Mouse (Mus musculus) embryo, embryonic 11 days (tissue): ENCODE measurements around the gene Lrfn3.

ENCODE experiments used
- DNase-seq: peaks from one replicate; pipeline ENCODE4 v3.0.0-alpha.2; 2015

Gene Lrfn3

DNA sequence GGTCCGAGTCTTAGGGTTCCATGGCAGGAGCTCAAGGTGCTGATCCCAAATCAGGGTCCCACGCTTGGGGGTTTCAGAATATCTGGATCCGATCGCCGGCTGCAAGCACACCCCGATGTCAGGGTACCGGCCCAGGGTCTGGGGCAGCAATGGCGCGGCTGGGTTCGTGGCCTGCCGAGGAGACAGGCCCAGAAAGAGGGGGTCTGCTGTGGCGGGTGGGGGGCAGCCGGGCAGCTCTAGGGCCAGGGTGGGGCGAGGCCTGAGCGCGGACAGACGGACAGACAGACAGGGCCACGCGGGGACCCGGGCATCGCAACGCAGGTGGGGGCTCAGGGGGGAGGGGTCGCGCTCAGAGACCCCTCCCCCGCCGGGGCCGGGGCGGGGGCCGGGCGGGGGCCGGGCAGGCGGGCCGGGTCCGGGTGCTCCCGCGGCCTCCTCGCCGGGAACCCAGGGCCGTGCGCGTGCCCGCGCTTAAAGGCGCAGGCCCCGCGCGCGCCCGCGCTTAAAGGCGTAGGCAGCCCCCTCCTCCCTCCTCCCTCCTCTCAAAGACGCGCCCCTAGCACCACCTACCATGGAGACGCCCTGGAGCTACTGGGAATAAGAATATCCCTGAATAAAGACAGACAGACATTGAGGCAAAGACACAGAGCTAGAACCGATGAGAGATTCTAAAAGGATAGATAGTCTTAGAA lies at the start of gene Lrfn3:
TSS of gene Lrfn3 (minus strand) at position 121 of the 692 bp plus-strand sequence.
- DNase-seq = peak; percentile 97

DNA sequence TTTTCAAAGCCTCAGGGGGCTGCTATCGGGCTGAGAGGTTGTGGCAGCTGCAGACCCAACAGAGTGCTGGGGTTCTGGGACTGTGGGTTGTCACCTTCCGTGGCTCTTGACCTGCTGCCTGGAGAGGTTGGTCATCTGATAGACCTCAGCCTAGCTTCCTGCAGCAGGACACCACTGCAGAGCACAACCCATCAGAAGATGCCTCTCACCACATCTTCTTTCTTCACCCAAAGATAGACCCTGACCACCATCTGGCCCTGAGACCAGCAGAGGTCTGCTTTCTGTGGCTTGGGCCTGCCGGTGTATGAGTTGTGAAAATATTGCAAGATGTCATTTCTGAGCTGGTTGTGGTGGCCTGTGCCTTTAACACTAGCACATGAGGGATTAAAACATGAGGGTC lies 48.5 kb upstream of the Lrfn3 start:
- DNase-seq = no peak

DNA sequence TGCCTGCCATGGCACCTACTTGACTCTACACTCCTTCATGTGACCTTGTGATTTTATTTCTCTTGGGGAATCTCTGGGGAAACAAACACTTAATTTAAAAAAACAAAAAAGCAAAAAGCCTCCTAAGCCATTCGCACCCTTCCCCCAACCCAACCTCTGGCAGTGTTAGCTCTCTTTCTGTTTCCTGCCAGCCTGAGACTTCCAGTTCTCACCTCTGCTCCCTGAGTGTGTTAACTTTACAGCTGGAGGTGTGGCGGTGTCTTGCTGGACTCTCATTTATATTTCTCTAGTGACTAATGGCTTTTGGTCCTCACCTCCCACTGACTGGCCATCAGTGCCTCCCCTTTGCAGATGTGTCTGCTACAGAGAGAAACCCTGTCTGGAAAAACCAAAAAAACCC lies 47.2 kb upstream of the Lrfn3 start:
- no peak for DNase-seq

DNA sequence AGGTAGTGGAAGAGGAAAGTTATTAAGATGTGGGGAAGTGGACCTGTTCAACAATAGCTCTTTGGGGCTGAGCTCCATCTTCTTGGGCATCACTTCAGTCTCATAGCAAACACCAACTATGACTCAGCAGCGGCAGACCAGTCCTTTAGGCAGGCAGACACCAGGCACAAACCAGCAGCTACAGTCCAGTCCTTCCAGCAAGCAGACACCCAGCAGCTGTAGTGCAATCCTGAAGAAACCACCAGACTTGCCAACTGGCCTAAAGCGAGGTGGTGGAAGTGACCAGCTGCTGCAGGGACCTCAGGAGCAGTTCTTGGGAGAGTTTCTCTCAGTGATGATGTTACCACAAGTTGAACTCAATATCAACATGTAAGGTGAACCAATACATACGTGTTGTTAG lies 46.1 kb upstream of the Lrfn3 start:
- DNase-seq = no peak

DNA sequence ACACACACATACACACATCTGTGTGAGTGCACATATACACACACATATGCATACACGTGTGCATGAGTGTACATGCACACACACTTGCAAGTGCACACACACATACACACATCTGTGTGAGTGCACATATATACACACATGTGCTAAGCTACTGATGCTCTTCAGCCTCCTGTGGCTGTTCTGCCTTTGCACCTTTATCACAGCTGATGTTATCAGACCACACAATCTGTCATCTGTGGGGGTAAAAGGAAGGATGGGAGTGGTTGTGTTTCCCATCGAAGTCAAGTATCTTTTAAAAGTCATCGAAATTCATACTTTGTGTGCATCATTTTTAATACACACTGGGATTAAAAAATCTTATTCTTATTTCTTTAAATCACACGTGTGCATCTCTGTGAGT lies 39.8 kb upstream of the Lrfn3 start:
- DNase-seq = no peak

DNA sequence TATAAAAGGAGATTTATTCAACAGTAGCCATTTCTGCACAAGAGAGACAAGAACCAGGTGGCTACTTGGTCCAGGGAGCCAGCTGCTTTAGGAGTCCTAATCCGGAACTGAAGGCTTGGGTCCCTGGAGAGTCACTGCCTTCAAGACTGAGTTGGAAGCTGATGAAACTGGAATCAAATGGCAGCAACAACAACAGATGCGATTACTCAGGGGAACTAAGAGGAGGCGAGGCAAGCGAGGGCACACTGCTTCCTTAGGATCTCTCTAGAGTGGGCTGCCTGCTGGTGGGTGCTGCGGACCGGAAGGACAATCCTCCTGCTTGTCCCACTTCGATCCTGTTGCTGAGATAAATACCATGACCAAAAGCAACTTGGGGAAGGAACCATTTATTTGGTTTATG lies 37.1 kb upstream of the Lrfn3 start:
- peak; percentile 25 for DNase-seq

DNA sequence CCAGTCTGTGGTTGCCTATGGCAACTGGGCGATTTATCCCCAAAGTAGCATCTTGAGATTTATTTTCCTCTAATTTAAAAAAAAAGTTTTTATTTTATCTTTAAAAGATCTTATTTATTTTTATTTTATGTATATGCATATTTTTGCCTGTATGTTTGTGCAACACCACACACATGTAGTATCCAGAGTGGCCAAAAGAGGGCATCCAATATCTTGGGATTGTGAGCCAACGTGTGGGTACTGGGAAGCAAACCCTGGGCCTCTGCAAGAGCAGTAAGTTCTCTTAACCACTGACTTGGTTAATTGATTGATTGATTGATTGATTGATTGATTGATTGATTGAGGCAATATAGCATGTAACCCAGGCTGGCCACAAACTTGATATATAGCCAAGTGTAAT lies 32.3 kb upstream of the Lrfn3 start:
- peak; percentile 26 for DNase-seq

DNA sequence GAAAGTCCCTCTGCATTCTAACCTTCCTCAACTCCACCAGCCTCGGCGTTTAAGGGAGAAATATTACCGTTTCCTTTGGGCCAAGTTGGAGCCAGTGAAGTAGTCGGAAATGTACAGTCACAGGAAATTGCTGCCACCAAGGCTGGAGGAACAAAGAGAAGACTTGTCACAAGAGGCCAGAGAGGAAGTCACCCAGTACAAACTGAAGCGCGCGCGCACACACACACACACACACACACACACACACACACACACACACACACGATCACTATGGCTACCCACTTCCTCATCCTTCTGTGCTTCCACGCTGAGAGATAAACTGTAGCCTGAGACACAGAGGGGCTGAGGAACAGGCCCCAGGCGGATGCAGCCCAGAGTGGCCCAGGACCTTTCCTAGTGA lies 31.8 kb upstream of the Lrfn3 start:
- DNase-seq = peak; percentile 22

DNA sequence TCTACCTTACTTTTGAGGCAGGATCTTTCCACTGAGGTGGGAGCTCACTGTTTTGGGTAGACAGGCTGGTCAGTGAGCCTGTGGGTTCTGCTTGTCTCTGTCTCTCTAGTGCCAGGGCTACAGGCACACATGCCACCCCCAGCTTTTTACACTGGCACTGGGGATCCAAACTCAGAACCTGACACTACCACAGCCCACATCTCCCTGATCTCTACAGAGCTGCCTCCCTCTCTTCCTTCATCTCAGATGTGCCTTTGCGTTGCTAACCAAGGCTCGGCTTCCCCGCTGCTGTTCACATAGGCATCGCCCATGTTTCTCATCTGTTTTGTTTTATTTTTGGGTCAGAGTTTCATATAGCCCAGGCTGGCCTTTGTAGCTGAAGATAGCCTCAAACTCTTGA lies 31.1 kb upstream of the Lrfn3 start:
- DNase-seq = no peak

DNA sequence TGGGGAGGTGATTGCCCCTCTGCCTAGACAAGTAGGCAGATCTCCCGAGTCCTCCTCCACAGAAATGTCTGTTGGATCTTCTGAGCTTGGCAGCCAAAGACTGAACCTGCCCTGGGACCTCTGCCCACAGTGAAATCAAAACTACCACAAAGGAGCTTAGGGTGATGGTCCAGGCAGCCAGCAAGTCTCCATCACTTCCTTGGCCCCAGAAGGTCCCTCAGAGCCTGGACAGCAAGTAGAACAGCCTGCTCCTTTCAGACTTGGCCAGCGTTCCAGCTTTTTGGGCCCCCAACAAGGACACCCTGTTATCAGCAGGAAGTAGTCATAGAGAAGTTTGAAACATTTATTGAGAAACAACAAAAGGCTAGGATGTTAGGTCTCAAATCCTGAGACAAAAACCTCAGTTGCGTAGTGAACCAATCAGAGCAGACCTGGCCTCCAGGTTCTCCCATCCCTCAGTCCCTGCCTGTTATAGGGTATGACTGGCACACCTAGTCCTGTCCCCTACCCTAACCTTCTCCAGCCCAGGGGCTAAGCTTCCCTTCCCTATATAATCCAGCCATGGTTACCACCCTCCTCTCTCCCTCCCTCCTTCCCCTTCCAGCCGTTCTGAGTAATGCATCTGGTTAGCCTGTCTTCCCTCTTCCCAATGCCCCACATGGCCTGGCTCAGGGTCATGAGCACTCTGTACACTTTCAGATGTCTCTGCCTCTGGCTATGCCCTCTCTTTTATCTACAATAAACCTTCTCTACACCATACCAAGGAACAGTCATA lies 30.4 kb upstream of the Lrfn3 start:
- no peak for DNase-seq

DNA sequence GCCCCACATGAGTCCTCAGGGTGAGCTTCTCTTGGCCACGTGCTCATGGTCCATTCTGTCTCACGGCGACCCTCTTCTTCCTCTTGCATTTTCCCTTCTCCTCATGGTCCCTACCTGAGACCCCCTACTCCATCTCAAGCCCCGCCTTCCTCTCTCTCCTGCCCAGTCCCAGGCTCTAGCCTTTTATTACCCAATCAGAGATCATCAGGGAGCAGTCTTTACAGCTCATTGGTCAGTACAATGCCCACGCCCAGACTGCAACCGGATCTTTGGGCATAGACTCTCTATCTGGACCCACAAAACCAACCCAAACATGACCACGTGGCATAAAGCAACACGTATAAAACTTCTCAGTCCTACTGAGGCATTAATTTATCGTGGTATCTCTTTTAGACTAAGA lies 21.5 kb upstream of the Lrfn3 start:
- DNase-seq = no peak

DNA sequence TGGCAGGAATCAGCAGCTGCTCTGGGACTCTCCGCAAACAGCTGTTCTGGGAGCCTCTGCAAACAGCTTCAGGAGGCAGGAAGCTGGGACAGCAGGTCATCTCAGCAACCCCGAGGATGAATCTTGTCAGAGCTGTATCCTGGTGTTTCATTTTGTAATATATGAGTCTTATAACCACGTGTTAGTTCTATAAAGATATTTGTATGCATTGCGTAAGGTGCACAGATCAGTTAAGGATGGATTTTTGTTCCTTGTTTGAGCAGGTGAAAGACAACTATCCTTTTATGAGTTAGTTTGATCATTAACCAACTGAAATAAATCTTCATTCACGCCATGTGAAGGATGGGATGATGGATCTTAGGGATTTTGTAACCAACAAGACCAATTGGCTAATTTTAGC lies 17.5 kb upstream of the Lrfn3 start:
- no peak for DNase-seq

DNA sequence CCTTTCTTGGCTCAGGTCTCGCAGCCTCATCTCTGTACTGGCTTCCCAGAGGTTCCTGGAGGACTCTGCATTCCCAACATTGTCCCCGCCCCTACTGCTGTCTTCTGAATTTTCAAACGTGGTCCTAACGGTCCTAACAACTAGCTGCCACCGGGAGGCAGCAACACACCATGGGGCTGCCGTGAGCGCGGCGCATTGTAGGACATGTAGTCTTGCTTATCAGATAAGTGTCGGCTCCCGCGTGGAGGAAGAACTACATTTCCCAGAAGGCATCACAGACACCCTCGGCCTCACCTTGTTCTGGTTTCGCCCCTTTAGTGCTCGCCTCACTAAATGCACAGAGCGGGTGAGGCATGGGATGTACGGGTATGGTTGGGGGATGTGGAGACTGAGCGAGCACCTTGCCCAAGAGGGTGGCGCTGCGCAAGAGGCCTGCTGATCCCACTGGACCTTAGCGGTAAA lies 11.0 kb upstream of the Lrfn3 start:
- peak; percentile 98 for DNase-seq

DNA sequence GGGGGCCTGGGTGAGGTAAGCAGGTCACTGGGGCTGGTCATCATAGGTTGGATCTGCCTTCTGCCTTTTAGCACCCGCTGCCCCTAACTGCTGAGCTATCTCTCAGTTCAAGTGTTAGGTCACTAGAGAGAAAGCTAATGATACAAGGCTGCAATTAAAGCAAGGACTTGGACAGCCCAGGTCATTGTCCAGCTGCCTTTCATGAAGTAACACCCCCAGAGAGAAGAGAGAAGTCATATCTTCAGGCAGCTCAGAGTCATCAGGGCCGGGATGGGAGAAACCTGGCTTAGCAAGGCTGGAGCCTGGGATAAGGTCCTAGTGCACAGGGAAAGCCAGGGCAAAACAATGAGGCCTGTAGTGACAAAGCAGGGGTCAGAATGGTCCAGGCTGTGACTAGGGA lies 4.9 kb upstream of the Lrfn3 start:
- no peak for DNase-seq

DNA sequence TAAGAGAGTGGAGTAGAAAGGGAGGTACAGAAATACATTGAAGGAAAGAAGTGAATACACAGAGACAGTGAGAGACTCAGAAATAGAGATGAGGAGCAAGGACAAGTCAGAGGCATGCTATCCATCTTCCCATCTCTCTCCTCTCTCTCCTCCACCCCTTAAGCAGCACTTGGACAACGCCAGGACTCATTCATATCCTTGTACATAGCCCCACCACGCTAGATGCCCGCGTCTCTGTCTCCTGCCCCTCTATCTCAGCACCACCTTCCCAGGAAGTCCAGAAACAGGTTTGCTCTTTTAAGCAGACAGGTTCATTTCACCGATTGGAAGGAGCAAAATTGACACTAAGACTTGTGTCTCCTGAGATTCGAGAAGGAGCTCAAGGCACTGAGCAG lies 769 bp upstream of the Lrfn3 start:
- DNase-seq = no peak

DNA sequence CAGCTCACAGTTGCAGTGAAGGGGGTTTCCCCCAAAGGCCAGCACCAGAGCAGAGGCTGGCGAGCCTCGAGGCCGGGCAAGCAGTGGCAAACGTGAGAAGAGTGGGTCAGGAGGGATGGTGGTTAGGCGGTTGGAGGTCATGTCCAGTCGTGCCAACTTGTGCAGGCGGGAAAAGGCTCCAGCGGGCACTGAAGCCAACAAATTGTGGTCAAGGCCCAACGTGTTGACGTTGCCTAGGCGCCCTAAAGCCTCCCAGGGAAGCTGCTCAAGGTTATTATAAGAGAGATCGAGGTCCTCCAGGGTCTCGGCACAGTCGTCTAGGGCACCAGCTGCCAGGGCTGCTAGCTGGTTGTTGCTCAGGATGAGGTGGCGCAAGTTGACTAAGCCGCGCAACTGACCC lies 2.5 kb downstream of the Lrfn3 start:
- no peak for DNase-seq

DNA sequence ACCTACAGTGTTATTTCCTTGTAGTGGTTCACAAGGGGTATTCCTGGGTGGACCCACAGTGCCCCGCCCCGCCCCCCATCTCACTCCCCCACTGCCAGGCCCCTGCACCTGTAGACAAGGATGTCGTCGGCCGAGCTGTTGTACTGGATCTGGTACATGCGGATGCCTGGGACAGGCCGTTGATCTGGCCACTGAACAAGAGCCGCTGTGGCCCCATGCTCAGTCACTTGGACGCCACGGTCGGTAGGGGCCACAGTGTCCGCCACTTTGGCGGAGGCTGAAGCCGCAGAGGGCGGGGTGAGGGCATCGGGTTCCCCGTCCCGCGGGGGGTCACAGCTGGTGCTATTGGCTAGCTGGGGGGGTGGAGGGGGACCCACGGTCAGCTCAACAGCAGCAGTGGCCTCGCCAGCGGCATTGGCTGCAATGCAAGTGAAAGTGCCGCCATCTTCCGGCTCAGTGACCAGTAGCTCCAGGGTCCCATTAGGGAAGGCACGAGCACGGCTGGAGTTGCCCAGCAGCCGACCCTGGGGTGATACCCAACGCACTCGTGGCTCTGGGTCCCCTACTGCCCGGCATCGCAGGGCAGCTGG lies 3.2 kb downstream of the Lrfn3 start:
- DNase-seq = no peak

DNA sequence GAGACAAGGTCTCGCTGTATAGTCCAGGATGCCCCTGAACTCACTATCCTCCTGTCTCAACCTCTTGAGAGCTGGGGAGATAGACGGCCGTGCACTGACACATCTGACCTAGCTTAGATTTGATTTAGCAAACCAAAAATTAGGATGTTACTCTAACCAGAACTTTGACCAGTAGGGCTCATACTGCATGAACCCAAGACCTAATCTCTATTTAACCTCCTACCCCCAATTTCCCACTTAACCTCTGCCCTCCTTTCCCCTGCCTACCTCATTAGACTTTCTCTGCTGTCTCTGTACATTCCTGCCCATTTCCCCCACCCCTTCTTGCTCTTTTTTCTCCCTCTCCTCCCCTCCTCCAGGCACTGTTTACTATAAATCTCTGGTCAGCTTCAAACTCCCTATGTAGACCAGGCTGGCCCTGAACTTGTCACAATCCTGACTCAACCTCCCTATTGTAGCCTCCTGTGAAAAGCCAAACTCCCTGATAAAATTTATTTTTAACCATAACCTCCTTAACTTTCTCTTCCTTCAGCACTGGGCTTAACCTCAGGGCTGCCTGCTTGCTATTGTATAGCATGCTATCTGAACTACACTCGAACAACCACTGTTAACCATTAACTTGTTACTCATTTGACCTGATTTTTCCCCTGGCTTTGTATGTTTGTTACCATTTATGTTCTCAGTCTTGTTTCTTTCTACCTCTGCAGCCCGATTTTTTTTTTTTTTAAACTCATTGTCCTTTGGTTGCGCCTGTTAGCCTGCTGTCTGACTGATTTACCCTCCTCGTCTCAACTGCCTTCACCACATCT lies 4.0 kb downstream of the Lrfn3 start:
- no peak for DNase-seq

DNA sequence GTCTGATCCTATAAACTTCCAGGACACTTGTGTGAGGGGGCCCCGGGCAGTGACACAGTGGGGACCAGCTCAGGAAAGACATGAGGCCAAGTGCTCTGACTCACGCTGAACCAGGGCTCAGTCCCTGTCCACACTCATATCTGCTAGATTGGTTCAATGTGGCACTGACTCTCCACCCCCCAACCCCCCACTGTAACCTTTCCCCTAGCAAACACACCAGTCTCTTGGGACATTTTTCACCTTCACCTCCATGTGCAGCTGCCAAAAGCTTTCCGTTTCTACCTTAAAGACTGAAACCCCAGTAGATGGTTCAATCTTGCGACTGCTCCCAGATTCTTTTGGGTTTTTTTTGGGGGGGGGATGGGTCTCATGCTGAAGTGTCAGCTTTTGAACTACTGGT lies 8.5 kb downstream of the Lrfn3 start:
- DNase-seq = no peak

DNA sequence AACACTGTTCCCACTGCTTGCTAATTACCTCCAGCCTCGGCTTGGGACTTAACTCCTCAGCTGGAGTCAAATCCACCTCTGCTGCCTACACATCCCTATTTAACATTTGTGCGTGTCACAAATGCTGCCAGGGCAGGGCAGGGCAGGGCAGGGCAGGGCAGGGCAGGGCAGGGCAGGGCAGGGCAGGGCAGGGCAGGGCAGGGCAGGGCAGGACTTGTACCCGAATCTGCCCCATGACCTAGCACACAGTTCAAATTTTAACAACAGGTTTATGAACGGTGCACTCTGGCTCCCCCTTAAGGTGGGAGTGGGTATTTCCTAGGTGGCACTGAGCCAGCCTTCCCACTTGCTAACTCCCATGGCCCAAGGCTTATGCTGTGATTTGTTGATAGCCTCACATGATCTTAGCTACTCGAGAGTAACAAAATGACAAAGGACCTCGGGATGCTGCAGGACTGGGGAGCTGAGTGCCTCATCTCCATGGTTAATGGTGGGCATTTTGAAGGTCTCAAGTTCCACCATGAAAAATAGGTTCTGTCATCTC lies 9.2 kb downstream of the Lrfn3 start:
- peak; percentile 68 for DNase-seq

DNA sequence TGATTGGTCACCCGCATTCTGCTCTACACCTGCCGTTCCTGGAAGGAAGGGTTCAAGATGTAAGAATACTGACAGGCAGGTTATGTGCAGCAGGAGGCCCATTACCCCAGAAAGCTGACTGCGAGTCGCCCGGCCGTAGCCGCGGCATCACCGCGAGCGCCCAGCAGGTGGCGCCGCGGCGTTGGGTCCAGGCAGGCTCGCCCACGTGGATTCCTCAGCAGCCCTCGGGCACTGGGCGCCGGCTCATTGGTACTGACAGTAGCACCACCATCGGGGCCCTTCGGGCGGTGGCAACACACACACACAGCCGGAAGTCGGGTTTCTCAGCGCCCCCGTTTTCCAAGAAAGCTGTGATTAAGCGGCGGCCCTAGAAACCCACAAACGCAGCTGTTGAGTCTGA lies 14.7 kb downstream of the Lrfn3 start:
- peak; percentile 86 for DNase-seq

DNA sequence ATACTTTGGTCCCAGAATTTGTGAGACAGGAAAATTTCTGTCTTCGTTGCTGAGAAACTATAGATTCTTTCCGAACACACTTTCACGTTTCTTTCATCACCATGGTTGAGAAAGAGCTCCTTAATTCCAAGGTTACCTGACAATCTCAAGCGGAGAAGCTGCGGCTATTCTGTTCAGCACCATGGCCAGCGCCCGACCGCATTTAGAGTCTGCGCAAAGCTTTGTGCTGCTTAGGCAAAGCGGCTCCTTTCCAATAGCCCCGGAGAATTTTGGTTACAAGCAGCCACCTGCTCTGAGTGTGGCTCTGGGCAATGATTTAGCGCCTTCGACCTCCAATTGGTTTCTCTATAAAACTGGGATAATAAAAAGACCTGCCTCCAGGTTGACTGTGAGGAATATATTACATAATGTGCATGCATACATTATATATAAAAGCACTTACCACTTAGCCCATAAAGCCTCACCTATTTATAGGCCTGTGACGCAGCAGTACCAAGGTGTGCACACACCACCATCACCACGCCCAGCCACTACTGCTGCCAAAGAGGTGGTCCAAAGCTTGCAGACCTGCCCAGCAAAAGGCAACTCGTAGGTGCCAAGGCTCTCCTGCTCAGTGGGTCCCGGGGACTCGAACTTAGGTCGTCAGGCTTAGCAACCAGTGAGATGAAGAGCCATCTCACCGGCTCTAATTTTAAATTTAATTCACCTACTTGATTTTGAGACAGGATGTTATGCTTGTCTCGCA lies 15.8 kb downstream of the Lrfn3 start:
- DNase-seq = peak; percentile 87
